Mouse (Mus musculus): ENCODE measurements at regions not wholly inside any gene's neighbourhood (a gene's known extent, or its start where the extent isn't known, plus 50 kb on each side); places are given as distances from the start of the nearest gene placed in this dataset.

DNA sequence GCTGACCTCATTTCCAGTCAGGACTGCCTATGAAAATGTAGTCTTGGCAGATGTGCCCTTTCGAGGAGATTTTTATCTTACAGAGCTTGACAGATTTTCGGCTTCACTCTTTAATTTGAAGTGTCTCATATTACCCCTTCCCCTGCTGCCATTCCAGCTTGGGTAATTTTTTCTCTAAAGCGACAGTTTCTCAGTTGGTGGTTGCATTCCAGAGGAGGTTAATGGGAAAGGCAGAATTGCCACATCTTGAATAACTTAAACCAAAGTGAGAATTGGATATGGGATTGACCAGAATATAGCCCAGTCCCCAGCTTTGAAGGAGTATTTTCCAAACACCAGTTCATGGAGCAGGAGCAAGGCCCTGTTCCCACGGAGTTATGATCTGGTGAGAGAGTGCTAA is 188.8 kb upstream of the Nhs start:
- TF ChIP-seq POLR2A (IDR thresholded peaks at IDR 0.05; ENCODE audit: control insufficient read depth, extremely low read depth, insufficient read depth, low read length, poor library complexity) (no peak), CTCF (IDR thresholded peaks at IDR 0.05; ENCODE audit: borderline replicate concordance, control insufficient read depth, extremely low read depth, insufficient read depth, low read length, poor library complexity) (no peak)
